Mouse (Mus musculus) CH12.LX (cell line): ENCODE data around the gene Ap5m1. TPM values are rescaled to one million over a fixed set of nuclear protein-coding genes. Genes with fewer than 3 reads are reported as not detected.
A peak's percentile ranks its signal among the peaks of the same experiment; 100 is the strongest.

Source experiments
- DNase-seq: peaks from one replicate; pipeline ENCODE4 v3.0.0-alpha.2; 2013; ENCODE audit errors: extremely low read depth
- H3K27ac ChIP-seq: 2 replicates; pipeline ENCODE4 v1.5.1; 2012; ENCODE audit warnings: low read depth, mild to moderate bottlenecking, control low read depth, moderate library complexity; ENCODE audit not compliant: insufficient read depth
- H3K27me3 ChIP-seq: replicated peaks from 2 replicates; pipeline ENCODE3; 2012; ENCODE audit warnings: inconsistent platforms
- H3K36me3 ChIP-seq, 2 experiments: replicated peaks in 1 of 2; 2 replicates each; pipeline versions ENCODE3 to v1.6.1; 2012; ENCODE audit warnings: inconsistent platforms in 1 of 2, low read length in 1 of 2, mild to moderate bottlenecking in 1 of 2, mixed read lengths in 1 of 2, moderate library complexity in 1 of 2; ENCODE audit not compliant: control insufficient read depth in 1 of 2, insufficient read depth in 1 of 2
- H3K4me1 ChIP-seq, 2 experiments: 2 replicates each; pipeline ENCODE4 v1.6.1; 2012; ENCODE audit warnings: inconsistent platforms in 1 of 2, moderate library complexity in 1 of 2; ENCODE audit not compliant: insufficient read depth in 2 of 2, control insufficient read depth in 1 of 2
- H3K4me2 ChIP-seq: 2 replicates; pipeline ENCODE4 v1.6.1; 2012; ENCODE audit warnings: low read depth, mild to moderate bottlenecking, control low read depth; ENCODE audit not compliant: poor library complexity, insufficient read depth, severe bottlenecking
- H3K4me3 ChIP-seq, 3 experiments: fragments of 150-350 bp in 1 of 3; sonication (generic) in 1 of 3; replicated peaks in 1 of 3; 2 replicates each; pipeline versions ENCODE3 to v1.5.1; 2011 to 2012; ENCODE audit warnings: low read depth in 2 of 3, low read length in 2 of 3, mild to moderate bottlenecking in 2 of 3, moderate library complexity in 2 of 3, control low read depth in 1 of 3, improper control_type of control experiment in 1 of 3, inconsistent platforms in 1 of 3, mixed read lengths in 1 of 3; ENCODE audit not compliant: poor library complexity in 1 of 3
- H3K79me2 ChIP-seq: replicated peaks from 2 replicates; pipeline ENCODE4 v1.6.1; 2012; ENCODE audit warnings: mild to moderate bottlenecking, moderate library complexity; ENCODE audit not compliant: control insufficient read depth, poor library complexity, insufficient read depth, severe bottlenecking; ENCODE audit errors: extremely low read depth
- H3K9ac ChIP-seq: 2 replicates; pipeline ENCODE4 v1.6.1; 2012; ENCODE audit warnings: low read depth, mild to moderate bottlenecking, control low read depth, moderate library complexity; ENCODE audit not compliant: insufficient read depth
- H3K9me3 ChIP-seq: replicated peaks from 2 replicates; pipeline ENCODE3; 2012; ENCODE audit warnings: low read length, inconsistent platforms, mixed read lengths
- BHLHE40 ChIP-seq: IDR thresholded peaks from 2 replicates; pipeline ENCODE4 v1.6.1; 2011; ENCODE audit warnings: mild to moderate bottlenecking, low read depth, low read length, improper control_type of control experiment
- CHD1 ChIP-seq: IDR thresholded peaks from 2 replicates; pipeline ENCODE4 v1.6.1; 2012; ENCODE audit warnings: low read depth, low read length, improper control_type of control experiment, inconsistent platforms
- CHD2 ChIP-seq: IDR thresholded peaks from 2 replicates; pipeline ENCODE4 v1.6.1; 2011; ENCODE audit warnings: low read length, improper control_type of control experiment
- E2F4 ChIP-seq: IDR thresholded peaks from 2 replicates; pipeline ENCODE4 v1.6.1; 2011; ENCODE audit warnings: low read depth, low read length, improper control_type of control experiment; ENCODE audit not compliant: insufficient replicate concordance
- ETS1 ChIP-seq: conservative IDR thresholded peaks from 2 replicates; pipeline ENCODE4 v1.6.1; 2012; ENCODE audit warnings: low read depth, mild to moderate bottlenecking, inconsistent platforms, low read length, improper control_type of control experiment, moderate library complexity
- HCFC1 ChIP-seq: IDR thresholded peaks from 2 replicates; pipeline ENCODE4 v1.6.1; 2012; ENCODE audit warnings: low read depth, mild to moderate bottlenecking, inconsistent platforms, low read length, improper control_type of control experiment
- JUND ChIP-seq: conservative IDR thresholded peaks from 2 replicates; pipeline ENCODE4 v1.6.1; 2011; ENCODE audit warnings: low read depth, low read length, improper control_type of control experiment
- KAT2A ChIP-seq: IDR thresholded peaks from 2 replicates; pipeline ENCODE4 v1.6.1; 2012; ENCODE audit warnings: low read length, improper control_type of control experiment, inconsistent platforms; ENCODE audit not compliant: insufficient replicate concordance
- MAFK ChIP-seq: IDR thresholded peaks from 2 replicates; pipeline ENCODE4 v1.6.1; 2011; ENCODE audit warnings: low read length, improper control_type of control experiment; ENCODE audit not compliant: insufficient replicate concordance
- MAX ChIP-seq: IDR thresholded peaks from 2 replicates; pipeline ENCODE4 v1.6.1; 2011; ENCODE audit warnings: low read length, improper control_type of control experiment
- MEF2A ChIP-seq: IDR thresholded peaks from 2 replicates; pipeline ENCODE4 v1.6.1; 2014; ENCODE audit warnings: low read depth, mild to moderate bottlenecking, inconsistent platforms, low read length, improper control_type of control experiment, borderline replicate concordance
- MXI1 ChIP-seq: IDR thresholded peaks from 2 replicates; pipeline ENCODE4 v1.6.1; 2011; ENCODE audit warnings: mild to moderate bottlenecking, low read depth, low read length, improper control_type of control experiment
- MYC ChIP-seq: IDR thresholded peaks from 2 replicates; pipeline ENCODE4 v1.6.1; 2011; ENCODE audit warnings: low read depth, mild to moderate bottlenecking, improper control_type of control experiment, low read length
- NRF1 ChIP-seq: IDR thresholded peaks from 2 replicates; pipeline ENCODE4 v1.6.1; 2014; ENCODE audit warnings: low read depth, mild to moderate bottlenecking, inconsistent platforms, low read length, improper control_type of control experiment, moderate library complexity
- PAX5 ChIP-seq: IDR thresholded peaks from 2 replicates; pipeline ENCODE4 v1.6.1; 2012; ENCODE audit warnings: low read length, inconsistent platforms, mixed read lengths
- POLR2AphosphoS2 ChIP-seq: IDR thresholded peaks from 2 replicates; pipeline ENCODE4 v1.6.1; 2011; ENCODE audit warnings: low read depth, low read length, improper control_type of control experiment
- RAD21 ChIP-seq: IDR thresholded peaks from 2 replicates; pipeline ENCODE4 v1.6.1; 2011; ENCODE audit warnings: low read depth, mild to moderate bottlenecking, low read length, improper control_type of control experiment, moderate library complexity
- SIN3A ChIP-seq: IDR thresholded peaks from 2 replicates; pipeline ENCODE4 v1.6.1; 2012; ENCODE audit warnings: low read length, improper control_type of control experiment, inconsistent platforms
- TBP ChIP-seq: conservative IDR thresholded peaks from 2 replicates; pipeline ENCODE4 v1.6.1; 2011; ENCODE audit warnings: low read depth, low read length, improper control_type of control experiment
- TCF12 ChIP-seq: IDR thresholded peaks from 2 replicates; pipeline ENCODE4 v1.6.1; 2014; ENCODE audit warnings: low read depth, mild to moderate bottlenecking, inconsistent platforms, low read length, improper control_type of control experiment
- UBTF ChIP-seq: IDR thresholded peaks from 2 replicates; pipeline ENCODE4 v1.6.1; 2012; ENCODE audit warnings: low read depth, mild to moderate bottlenecking, inconsistent platforms, low read length, improper control_type of control experiment, moderate library complexity
- USF1 ChIP-seq: IDR thresholded peaks from 2 replicates; pipeline ENCODE4 v1.6.1; 2014; ENCODE audit warnings: low read depth, mild to moderate bottlenecking, inconsistent platforms, low read length, improper control_type of control experiment
- dilution Hi-C: fragments of 300-500 bp; cut with MboI; formaldehyde crosslinking; loops from 2 replicates; pipeline ENCODE4 v1.14.3; 2020; ENCODE audit warnings: low sequenced_read_pairs; ENCODE audit not compliant: extremely low pct_unique_long_range_greater_than_20kb, extremely low pct_ligation_motif_present
- in situ Hi-C: fragments of 300-500 bp; cut with MboI; formaldehyde crosslinking; loops from 3 replicates; pipeline ENCODE4 v1.14.3; 2019; ENCODE audit warnings: low sequenced_read_pairs, low pct_ligation_motif_present, low pct_unique_long_range_greater_than_20kb, mixed read lengths
- polyA plus RNA-seq: library from polyadenylated mRNA; unstranded; fragments of >175 nt; gene quantifications from 2 replicates; pipeline ENCODE4 v1.2.1, GENCODE M21; 2012; ENCODE audit warnings: low read depth; ENCODE audit not compliant: insufficient read length
- total RNA-seq, 2 experiments: library from RNA; depleted of rRNA; stranded (reverse); fragments of 300-350 nt in 1 of 2; fragments of >200 nt in 1 of 2; gene quantifications; 2 replicates each; pipeline ENCODE4 v1.2.3; 2012 to 2014

Ap5m1 gene
- total and polyA plus RNA-seq, 3 experiments: 12.4 to 29.1 (median 12.9) TPM

- TF ChIP-seq MEF2A (peak; percentile 55; the same call in 1 of the 2 replicates), MAX (no peak), UBTF (no peak), E2F4 (no peak), JUND (peak; percentile 57; the same call in 1 of the 2 replicates), CHD1 (no peak), HCFC1 (peak; percentile 84), MXI1 (peak; percentile 78), PAX5 (no peak), TCF12 (peak; percentile 76; the same call in 1 of the 2 replicates), POLR2AphosphoS2 (no peak)
These were observed 452 bp downstream of the Ap5m1 start, which contains the start of gene Exoc5 (continued) for GRCm38 (mm10) chr14:49066274-49066823.

GRCm38 (mm10) chr14:49072837-49073236 lies 6.9 kb downstream of the Ap5m1 start:
- Histone ChIP-seq H3K9me3 (no peaks in the 10 kb centered on the region), H3K9ac (no peak overlapping the region), H3K4me3 (no peak overlapping the region), H3K79me2 (peaks cover 9% of the 10 kb centered on the region), H3K27ac (no peak overlapping the region), H3K27me3 (no peaks in the 10 kb centered on the region), H3K4me1 (peaks cover 3 to 8% of the 10 kb centered on the region in 2 experiments; a peak in 2 of 4 replicates), H3K36me3 (peaks cover 10 to 35% of the 10 kb centered on the region in 2 experiments), H3K4me2 (no peak overlapping the region)
- TF ChIP-seq TBP (no peak), SIN3A (no peak), ETS1 (no peak), TCF12 (no peak), KAT2A (no peak), USF1 (no peak), NRF1 (no peak), E2F4 (no peak), MAX (no peak), JUND (no peak), MAFK (no peak), RAD21 (no peak), MYC (no peak), CHD1 (no peak), UBTF (no peak), CHD2 (no peak), POLR2AphosphoS2 (no peak), BHLHE40 (no peak)
- DNase-seq: no peak
- in situ Hi-C loops (no loop called here), dilution Hi-C loops (no loop called here)
